Mouse (Mus musculus): ENCODE results near the gene Il12rb1.

- TF ChIP-seq CTCF (IDR thresholded peaks at IDR 0.05; ENCODE audit: borderline replicate concordance, control insufficient read depth, extremely low read depth, insufficient read depth, low read length, poor library complexity): no peak
- TF ChIP-seq POLR2A (IDR thresholded peaks at IDR 0.05; ENCODE audit: control insufficient read depth, extremely low read depth, insufficient read depth, low read length, poor library complexity): no peak
These were observed 56.5 kb downstream of the Il12rb1 start for GRCm38 (mm10) chr8:70864712-70865221.

Data from thymus, adult 2 months (tissue).